Mouse (Mus musculus) thymus, adult 2 months (tissue): ENCODE measurements at regions not wholly inside any gene's neighbourhood (a gene's known extent, or its start where the extent isn't known, plus 50 kb on each side); places are given as distances from the start of the nearest gene placed in this dataset.

ENCODE experiments used
- CTCF ChIP-seq: fragments of 200-500 bp; IDR thresholded peaks from 2 replicates; pipeline ENCODE4 v1.5.1; 2012; ENCODE audit warnings: mild to moderate bottlenecking, control low read depth, low read length, moderate library complexity, borderline replicate concordance; ENCODE audit not compliant: control insufficient read depth, poor library complexity, insufficient read depth; ENCODE audit errors: extremely low read depth
- POLR2A ChIP-seq: fragments of 200-500 bp; IDR thresholded peaks from 2 replicates; pipeline ENCODE4 v1.6.1; 2012; ENCODE audit warnings: mild to moderate bottlenecking, low read length, control low read depth, moderate library complexity; ENCODE audit not compliant: control insufficient read depth, poor library complexity, insufficient read depth; ENCODE audit errors: extremely low read depth

GRCm38 (mm10) chr5:112077097-112077496 lies 175.2 kb downstream of the Cryba4 start:
- TF ChIP-seq POLR2A: no peak
- no peak for TF ChIP-seq CTCF
